Mouse (Mus musculus): ENCODE results near the gene Tmem183a. TPM values are rescaled to one million over a fixed set of nuclear protein-coding genes. Genes with fewer than 3 reads are reported as not detected.
A peak's percentile ranks its signal among the peaks of the same experiment; 100 is the strongest.

The Tmem183a gene
- total and polyA plus RNA-seq, 2 experiments, result 130 to 152 TPM

DNA sequence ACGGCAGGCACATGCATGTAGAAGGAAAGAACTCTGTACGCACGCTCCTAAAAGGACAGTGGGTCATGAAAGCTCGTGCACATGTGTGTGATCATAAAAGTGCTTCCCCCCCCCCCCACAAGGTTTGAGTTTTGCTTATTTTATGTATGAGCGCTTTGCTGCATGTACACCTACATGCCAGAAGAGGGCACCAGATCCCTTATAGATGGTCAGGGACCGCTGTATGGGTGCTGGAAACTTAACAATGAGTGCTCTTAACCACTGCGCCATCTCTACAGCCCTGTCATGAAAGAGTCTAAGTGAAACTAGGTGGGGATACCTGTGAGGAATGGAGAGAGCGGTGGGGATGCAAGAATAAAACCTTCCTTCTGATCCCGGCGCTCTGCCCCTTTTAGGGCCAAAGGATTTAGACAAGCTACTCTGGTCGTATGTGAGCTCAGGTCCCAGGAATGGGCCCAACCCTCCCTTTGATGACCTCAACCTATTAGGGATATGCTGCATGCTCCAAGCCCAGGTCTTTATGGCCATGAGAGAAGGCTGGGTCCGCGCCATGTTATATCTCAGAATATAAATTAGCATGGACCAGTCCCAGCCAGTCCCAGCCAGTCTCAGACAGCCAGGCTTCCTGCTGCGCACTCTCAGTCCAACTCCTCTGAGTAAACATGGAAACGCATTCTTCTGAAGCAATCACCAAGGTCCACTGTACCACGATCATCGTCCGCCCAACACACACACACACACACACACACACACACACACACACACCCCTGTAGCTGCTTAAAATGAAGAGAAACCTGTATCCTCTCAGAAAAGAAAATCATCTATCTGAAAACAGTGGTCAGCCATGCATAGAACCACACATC lies 21.8 kb downstream of the Tmem183a start:
- H3K79me2 ChIP-seq (ENCODE audit: control insufficient read depth, insufficient read depth, low read length), result no peaks in the 10 kb centered on the region
- H3K27me3 ChIP-seq (ENCODE audit: control insufficient read depth, insufficient read depth, low read length), result no peaks in the 10 kb centered on the region
- H3K4me1 ChIP-seq (ENCODE audit: control insufficient read depth, insufficient read depth, low read length), result peaks cover 4% of the 10 kb centered on the region; the same call in 1 of the 2 replicates
- H3K9ac ChIP-seq (ENCODE audit: low read depth, low read length), result no peak overlapping the region
- H3K27ac ChIP-seq (replicated peaks; ENCODE audit: insufficient read depth, low read depth, low read length), result no peak overlapping the region
- peak; percentile 58 for DNase-seq (ENCODE audit: extremely low read depth, low read depth, low spot score)
- TF ChIP-seq POLR2A (IDR thresholded peaks at IDR 0.05; ENCODE audit: extremely low read depth, insufficient read depth, low read length) (no peak), CTCF (IDR thresholded peaks at IDR 0.05; ENCODE audit: low read depth, low read length) (no peak)
- H3K36me3 ChIP-seq (ENCODE audit: control insufficient read depth, insufficient read depth, low read length), result no peaks in the 10 kb centered on the region
- H3K4me3 ChIP-seq (ENCODE audit: insufficient read depth, low read depth, low read length), result no peak overlapping the region
- WGBS, result 76% methylated on average over 18 of the region's 18 CpGs

DNA sequence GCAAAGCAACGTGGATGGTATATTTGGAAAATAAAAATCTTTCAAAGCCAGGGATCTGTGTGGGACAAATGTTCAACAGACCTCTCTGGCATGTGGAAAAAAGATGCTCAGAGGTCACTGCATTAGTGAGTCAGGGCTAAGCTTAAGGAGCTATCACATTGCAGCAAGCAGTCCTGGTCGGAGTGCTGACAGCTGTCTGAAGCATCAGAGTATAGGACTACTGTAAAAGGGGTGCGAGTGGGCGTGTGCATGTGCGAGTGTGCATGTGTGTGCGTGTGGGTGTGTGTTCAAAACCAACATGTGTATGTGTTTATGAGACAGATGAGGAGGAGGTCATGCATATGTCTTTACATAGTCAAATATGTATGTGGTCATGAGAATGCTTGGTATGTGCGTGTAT lies 22.6 kb downstream of the Tmem183a start:
- H3K27me3 ChIP-seq (ENCODE audit: control insufficient read depth, insufficient read depth, low read length), result no peaks in the 10 kb centered on the region
- no peak overlapping the region for H3K27ac ChIP-seq (replicated peaks; ENCODE audit: insufficient read depth, low read depth, low read length)
- no peaks in the 10 kb centered on the region for H3K4me1 ChIP-seq (ENCODE audit: control insufficient read depth, insufficient read depth, low read length)
- DNase-seq (ENCODE audit: extremely low read depth, low read depth, low spot score), result no peak
- TF ChIP-seq POLR2A (IDR thresholded peaks at IDR 0.05; ENCODE audit: extremely low read depth, insufficient read depth, low read length) (no peak), CTCF (IDR thresholded peaks at IDR 0.05; ENCODE audit: low read depth, low read length) (no peak)
- no peak overlapping the region for H3K9ac ChIP-seq (ENCODE audit: low read depth, low read length)
- no peaks in the 10 kb centered on the region for H3K36me3 ChIP-seq (ENCODE audit: control insufficient read depth, insufficient read depth, low read length)
- WGBS, result 95% methylated on average over 7 of the region's 7 CpGs
- no peaks in the 10 kb centered on the region for H3K79me2 ChIP-seq (ENCODE audit: control insufficient read depth, insufficient read depth, low read length)
- H3K4me3 ChIP-seq (ENCODE audit: insufficient read depth, low read depth, low read length), result no peak overlapping the region

DNA sequence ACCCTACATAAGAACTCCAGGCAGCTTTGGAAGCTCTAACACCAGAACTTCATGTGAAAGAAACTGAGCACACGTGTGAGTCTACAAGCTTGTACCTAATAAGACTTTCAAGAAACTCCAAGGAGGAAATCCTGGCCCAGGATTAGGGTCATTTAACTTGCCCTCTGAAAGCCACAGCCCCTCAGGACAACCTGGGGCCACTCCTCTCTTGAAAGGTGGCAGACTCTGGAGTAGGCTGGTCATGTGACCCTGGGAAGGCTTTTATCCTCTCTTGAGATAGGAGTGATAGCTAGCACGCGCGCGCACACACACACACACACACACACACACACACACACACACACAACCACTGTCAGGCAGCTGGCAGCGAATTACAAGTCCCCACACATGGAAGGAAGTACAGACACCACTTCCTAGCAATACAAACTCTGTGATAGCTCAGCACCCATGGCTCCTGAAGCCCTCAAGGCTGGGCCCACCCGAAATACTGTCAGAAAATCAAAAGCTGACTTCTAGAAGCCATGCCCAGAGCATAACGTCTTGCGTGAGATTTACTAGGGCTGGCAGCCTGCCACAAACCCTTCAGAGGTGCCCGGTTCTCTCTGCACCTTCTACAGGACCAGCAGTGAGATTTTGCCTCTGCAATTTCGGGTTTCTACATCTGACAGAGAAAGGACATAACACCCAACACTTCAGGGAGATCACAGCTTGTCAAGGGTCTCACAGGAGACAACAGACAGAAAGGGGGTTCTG lies 24.6 kb downstream of the Tmem183a start:
- Histone ChIP-seq H3K4me1 (ENCODE audit: control insufficient read depth, insufficient read depth, low read length) (no peaks in the 10 kb centered on the region), H3K4me3 (ENCODE audit: insufficient read depth, low read depth, low read length) (no peak overlapping the region), H3K9ac (ENCODE audit: low read depth, low read length) (no peak overlapping the region), H3K27ac (replicated peaks; ENCODE audit: insufficient read depth, low read depth, low read length) (no peak overlapping the region), H3K79me2 (ENCODE audit: control insufficient read depth, insufficient read depth, low read length) (no peaks in the 10 kb centered on the region), H3K27me3 (ENCODE audit: control insufficient read depth, insufficient read depth, low read length) (no peaks in the 10 kb centered on the region), H3K36me3 (ENCODE audit: control insufficient read depth, insufficient read depth, low read length) (no peaks in the 10 kb centered on the region)
- 78% methylated on average over 11 of the region's 11 CpGs for WGBS
- TF ChIP-seq CTCF (IDR thresholded peaks at IDR 0.05; ENCODE audit: low read depth, low read length) (no peak), POLR2A (IDR thresholded peaks at IDR 0.05; ENCODE audit: extremely low read depth, insufficient read depth, low read length) (no peak)
- no peak for DNase-seq (ENCODE audit: extremely low read depth, low read depth, low spot score)

DNA sequence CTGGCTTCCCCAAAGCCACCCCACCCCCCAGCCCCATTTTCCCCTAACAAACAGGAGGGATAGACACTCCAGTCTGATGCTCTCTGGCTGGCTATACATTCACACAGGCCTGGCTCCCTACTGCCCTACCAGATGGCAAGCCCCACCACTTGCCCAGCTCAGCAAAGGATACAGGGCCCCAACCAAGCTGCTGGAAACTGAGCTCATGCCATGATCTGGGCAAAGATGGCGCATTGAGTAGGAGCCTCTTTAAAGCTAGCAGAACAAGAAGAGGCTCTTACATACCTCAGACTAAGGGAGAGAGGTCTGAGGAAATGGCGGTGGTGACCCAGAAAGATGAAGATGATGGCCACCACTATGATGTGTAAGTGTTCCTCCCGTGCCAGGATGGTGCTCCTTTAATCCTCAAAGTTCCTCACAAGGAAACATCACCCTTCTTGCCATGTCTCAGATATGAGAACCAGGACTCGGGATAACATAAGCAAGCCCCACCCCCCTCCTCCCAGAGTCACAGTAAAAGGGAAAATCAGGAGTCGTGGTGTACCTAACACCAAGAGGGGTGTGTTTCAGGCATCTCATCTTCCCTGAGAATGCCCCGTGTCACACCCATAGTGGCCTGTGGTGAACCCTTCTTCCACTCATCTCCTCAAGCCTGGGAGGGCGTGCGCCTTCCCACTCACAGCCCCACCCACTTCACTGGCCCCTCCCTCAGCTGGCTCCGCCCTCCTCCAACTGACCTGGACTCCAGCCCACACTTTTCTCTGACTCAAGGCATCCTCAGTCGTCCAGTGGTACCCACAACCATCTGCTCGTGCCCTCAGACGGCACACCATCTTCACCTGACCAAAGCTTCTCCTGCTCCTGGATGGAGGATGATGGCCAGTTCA lies 25.6 kb downstream of the Tmem183a start:
- Histone ChIP-seq H3K79me2 (ENCODE audit: control insufficient read depth, insufficient read depth, low read length) (no peaks in the 10 kb centered on the region), H3K36me3 (ENCODE audit: control insufficient read depth, insufficient read depth, low read length) (no peaks in the 10 kb centered on the region), H3K9ac (ENCODE audit: low read depth, low read length) (no peak overlapping the region), H3K27me3 (ENCODE audit: control insufficient read depth, insufficient read depth, low read length) (no peaks in the 10 kb centered on the region), H3K27ac (replicated peaks; ENCODE audit: insufficient read depth, low read depth, low read length) (no peak overlapping the region), H3K4me1 (ENCODE audit: control insufficient read depth, insufficient read depth, low read length) (no peaks in the 10 kb centered on the region), H3K4me3 (ENCODE audit: insufficient read depth, low read depth, low read length) (no peak overlapping the region)
- 85% methylated on average over 12 of the region's 12 CpGs for WGBS
- TF ChIP-seq POLR2A (IDR thresholded peaks at IDR 0.05; ENCODE audit: extremely low read depth, insufficient read depth, low read length), result no peak
- no peak for TF ChIP-seq CTCF (IDR thresholded peaks at IDR 0.05; ENCODE audit: low read depth, low read length)
- no peak for DNase-seq (ENCODE audit: extremely low read depth, low read depth, low spot score)

DNA sequence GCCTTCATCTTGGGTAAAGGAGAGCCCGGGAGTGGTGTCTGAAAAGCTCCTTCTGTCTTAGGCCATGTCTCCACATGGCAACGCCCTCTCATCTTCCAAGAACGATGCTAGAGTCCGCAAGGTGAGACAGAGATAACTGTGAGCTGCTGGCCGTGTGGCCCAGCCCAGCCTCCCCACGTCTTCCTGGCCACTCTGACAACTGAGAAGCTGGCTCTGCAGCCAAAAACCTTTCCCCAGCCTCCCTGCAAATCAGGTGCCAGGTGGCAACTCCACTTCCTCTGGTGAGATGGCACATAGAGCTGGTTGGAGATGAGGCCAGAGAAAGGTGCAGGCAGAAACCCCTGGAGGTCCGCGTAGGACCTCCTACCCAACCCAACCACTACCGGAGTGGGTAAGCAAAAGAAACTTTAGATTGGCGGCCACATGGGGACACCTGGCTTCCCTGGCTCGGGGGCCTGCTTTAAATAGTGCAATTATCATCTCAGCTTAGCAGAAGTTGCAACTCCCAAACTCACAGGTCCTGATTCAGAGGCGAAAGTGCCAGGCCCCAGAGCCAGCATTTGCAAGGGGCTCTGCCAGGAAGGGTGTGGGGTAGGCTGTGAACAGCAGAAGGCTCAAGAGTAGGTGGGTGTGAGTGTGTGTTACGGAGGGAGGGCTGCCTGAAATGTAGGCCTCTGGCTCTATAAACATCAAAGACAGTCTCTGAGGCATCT lies 26.4 kb downstream of the Tmem183a start:
- Histone ChIP-seq H3K27ac (replicated peaks; ENCODE audit: insufficient read depth, low read depth, low read length) (no peak overlapping the region), H3K9ac (ENCODE audit: low read depth, low read length) (no peak overlapping the region), H3K27me3 (ENCODE audit: control insufficient read depth, insufficient read depth, low read length) (no peaks in the 10 kb centered on the region), H3K4me3 (ENCODE audit: insufficient read depth, low read depth, low read length) (no peak overlapping the region), H3K4me1 (ENCODE audit: control insufficient read depth, insufficient read depth, low read length) (no peaks in the 10 kb centered on the region), H3K79me2 (ENCODE audit: control insufficient read depth, insufficient read depth, low read length) (no peaks in the 10 kb centered on the region), H3K36me3 (ENCODE audit: control insufficient read depth, insufficient read depth, low read length) (no peaks in the 10 kb centered on the region)
- WGBS, result 84% methylated on average over 13 of the region's 13 CpGs
- DNase-seq (ENCODE audit: extremely low read depth, low read depth, low spot score), result no peak
- TF ChIP-seq POLR2A (IDR thresholded peaks at IDR 0.05; ENCODE audit: extremely low read depth, insufficient read depth, low read length), result no peak
- no peak for TF ChIP-seq CTCF (IDR thresholded peaks at IDR 0.05; ENCODE audit: low read depth, low read length)
